Mouse (Mus musculus) MEL (cell line): ENCODE data around the gene Rapgef1. TPM values are rescaled to one million over a fixed set of nuclear protein-coding genes. Genes with fewer than 3 reads are reported as not detected.

Source experiments
- DNase-seq: peaks from one replicate; pipeline ENCODE4 v3.0.0; 2011; ENCODE audit warnings: low read depth, low spot score
- H3K27ac ChIP-seq: 2 replicates; pipeline ENCODE4 v1.5.1; 2012; ENCODE audit warnings: low read depth, mild to moderate bottlenecking, control low read depth, low read length, moderate library complexity; ENCODE audit not compliant: control insufficient read depth
- H3K27me3 ChIP-seq, 2 experiments: fragments of 150-350 bp in 1 of 2; sonication (generic) in 1 of 2; 2 replicates each; pipeline ENCODE4 v1.6.1; 2012; ENCODE audit warnings: low read length in 2 of 2, mild to moderate bottlenecking in 2 of 2, improper control_type of control experiment in 1 of 2, moderate library complexity in 1 of 2; ENCODE audit not compliant: insufficient read depth in 2 of 2, control insufficient read depth in 1 of 2
- H3K36me3 ChIP-seq, 2 experiments: 2 replicates each; pipeline ENCODE4 v1.6.1; 2012 to 2014; ENCODE audit warnings: low read length in 2 of 2, improper control_type of control experiment in 1 of 2, inconsistent platforms in 1 of 2, mild to moderate bottlenecking in 1 of 2; ENCODE audit not compliant: insufficient read depth in 2 of 2, control insufficient read depth in 1 of 2
- H3K4me1 ChIP-seq, 2 experiments: fragments of 150-350 bp in 1 of 2; sonication (generic) in 1 of 2; 2 replicates each; pipeline ENCODE4 v1.6.1; 2012; ENCODE audit warnings: low read length in 2 of 2, improper control_type of control experiment in 1 of 2, mild to moderate bottlenecking in 1 of 2; ENCODE audit not compliant: insufficient read depth in 2 of 2, control insufficient read depth in 1 of 2
- H3K4me3 ChIP-seq, 2 experiments: fragments of 150-350 bp in 1 of 2; sonication (generic) in 1 of 2; 2 replicates each; pipeline ENCODE4 v1.5.1; 2012; ENCODE audit warnings: low read depth in 2 of 2, low read length in 2 of 2, mild to moderate bottlenecking in 2 of 2, moderate library complexity in 2 of 2, control low read depth in 1 of 2, improper control_type of control experiment in 1 of 2; ENCODE audit not compliant: control insufficient read depth in 1 of 2, insufficient read depth in 1 of 2
- H3K79me2 ChIP-seq: 2 replicates; pipeline ENCODE4 v1.6.1; 2012; ENCODE audit warnings: mild to moderate bottlenecking, low read length, moderate library complexity; ENCODE audit not compliant: control insufficient read depth, poor library complexity, insufficient read depth
- H3K9ac ChIP-seq: 2 replicates; pipeline ENCODE4 v1.6.1; 2012; ENCODE audit warnings: low read depth, mild to moderate bottlenecking, control low read depth, low read length, moderate library complexity; ENCODE audit not compliant: control insufficient read depth, poor library complexity, severe bottlenecking
- H3K9me3 ChIP-seq: fragments of 150-350 bp; sonication (generic); replicated peaks from 2 replicates; pipeline ENCODE4 v1.6.1; 2012; ENCODE audit warnings: mild to moderate bottlenecking, low read length, improper control_type of control experiment, moderate library complexity; ENCODE audit not compliant: insufficient read depth
- E2F4 ChIP-seq: IDR thresholded peaks from 2 replicates; pipeline ENCODE4 v1.6.1; 2011; ENCODE audit warnings: low read depth, low read length, improper control_type of control experiment, borderline replicate concordance
- EP300 ChIP-seq, 2 experiments: IDR thresholded peaks; 2 replicates each; pipeline ENCODE4 v1.6.1; 2011; ENCODE audit warnings: improper control_type of control experiment in 2 of 2, low read length in 2 of 2, low read depth in 1 of 2, mild to moderate bottlenecking in 1 of 2
- JUND ChIP-seq: IDR thresholded peaks from 2 replicates; pipeline ENCODE4 v1.6.1; 2011; ENCODE audit warnings: low read depth, mild to moderate bottlenecking, improper control_type of control experiment, low read length
- MAX ChIP-seq: IDR thresholded peaks from 2 replicates; pipeline ENCODE4 v1.6.1; 2011; ENCODE audit warnings: low read length, improper control_type of control experiment
- TAL1 ChIP-seq: IDR thresholded peaks from 2 replicates; pipeline ENCODE4 v1.6.1; 2012; ENCODE audit warnings: mild to moderate bottlenecking, inconsistent platforms, low read length, moderate library complexity, mixed read lengths
- ZKSCAN1 ChIP-seq: IDR thresholded peaks from 2 replicates; pipeline ENCODE4 v1.6.1; 2012; ENCODE audit warnings: low read depth, mild to moderate bottlenecking, inconsistent platforms, low read length, improper control_type of control experiment, moderate library complexity
- ZNF384 ChIP-seq: IDR thresholded peaks from 2 replicates; pipeline ENCODE4 v1.6.1; 2012; ENCODE audit warnings: low read depth, mild to moderate bottlenecking, inconsistent platforms, low read length, improper control_type of control experiment
- polyA plus RNA-seq, 2 experiments: library from polyadenylated mRNA; stranded (reverse) in 1 of 2; unstranded in 1 of 2; fragments of >175 nt in 1 of 2; fragments of >200 nt in 1 of 2; gene quantifications; 2 replicates each; pipeline versions ENCODE4 v1.2.1 to v1.2.4; 2012; ENCODE audit warnings: low replicate concordance in 2 of 2, low read depth in 1 of 2; ENCODE audit not compliant: insufficient read length in 2 of 2, insufficient read depth in 1 of 2, missing spikeins in 1 of 2
- total RNA-seq: library from RNA; depleted of rRNA; stranded (reverse); fragments of 300-350 nt; gene quantifications from 2 replicates; pipeline ENCODE4 v1.2.3, GENCODE M21; 2012

Gene Rapgef1
- total and polyA plus RNA-seq, 3 experiments, result 57.2 to 88.3 (median 77.0) TPM

- TF ChIP-seq MAX (no peak), TAL1 (peak; percentile 38), EP300 (IDR thresholded peaks at IDR 0.05; ENCODE audit: low read depth in 1 of 2, low read length in 2 of 2) (peak in 1 of 2 experiments; percentile 58; a peak in 2 of 4 replicates), JUND (no peak)
- TF ChIP-seq, all 39 proteins: peak for 2
- no peaks in the 10 kb centered on the region for H3K9me3 ChIP-seq
- DNase-seq, result peak; percentile 78
- peak overlapping the region; percentile 43 for H3K9ac ChIP-seq
- H3K4me1 ChIP-seq, result peaks cover 7 to 56% of the 10 kb centered on the region in 2 experiments
- peaks cover 0 to 45% of the 10 kb centered on the region in 2 experiments; a peak in 2 of 4 replicates for H3K36me3 ChIP-seq
- peaks cover 90% of the 10 kb centered on the region for H3K79me2 ChIP-seq
- peak overlapping the region in 1 of 2 experiments; percentile 18; a peak in 2 of 4 replicates for H3K4me3 ChIP-seq
- H3K27me3 ChIP-seq, result no peaks in the 10 kb centered on the region
- H3K27ac ChIP-seq, result peak overlapping the region; percentile 78
These were observed 4.6 kb downstream of the Rapgef1 start for GRCm38 (mm10) chr2:29624091-29624608.

DNA sequence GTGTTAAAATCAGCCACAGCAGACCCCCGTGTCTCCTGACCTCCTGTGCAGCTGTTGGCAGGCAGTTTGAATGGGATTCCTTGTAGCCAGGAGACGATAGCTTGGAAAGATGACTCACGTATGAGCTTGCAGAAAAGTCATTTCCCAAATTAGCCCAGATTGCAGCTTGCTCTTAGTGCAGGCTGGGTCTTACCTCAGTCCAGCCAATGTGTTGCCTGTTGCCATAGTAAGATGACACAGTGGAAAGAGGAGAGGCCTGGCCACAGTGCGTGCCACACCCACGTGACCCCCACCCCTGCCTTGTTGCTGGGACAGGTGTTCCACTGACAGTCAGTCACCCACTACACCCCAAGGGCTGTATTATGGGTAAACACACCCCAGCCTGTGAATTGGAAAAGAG is 5.2 kb downstream of the Rapgef1 start:
- Histone ChIP-seq H3K9ac (peak overlapping the region; percentile 24), H3K4me3 (no peak overlapping the region), H3K27ac (peak overlapping the region; percentile 78)

GRCm38 (mm10) chr2:29625573-29626200 is 6.2 kb downstream of the Rapgef1 start:
- peaks cover 96% of the 10 kb centered on the region for H3K79me2 ChIP-seq
- H3K4me1 ChIP-seq, result peaks cover 7 to 60% of the 10 kb centered on the region in 2 experiments

More for the DNA sequence above, 5.2 kb downstream of the Rapgef1 start:
- Histone ChIP-seq H3K36me3 (peaks cover 0 to 45% of the 10 kb centered on the region in 2 experiments; a peak in 2 of 4 replicates), H3K27me3 (no peaks in the 10 kb centered on the region), H3K4me1 (peaks cover 7 to 56% of the 10 kb centered on the region in 2 experiments), H3K79me2 (peaks cover 95% of the 10 kb centered on the region), H3K9me3 (no peaks in the 10 kb centered on the region)
- TF ChIP-seq ZKSCAN1 (0 out of 2 replicates have a peak, but pooled peaks have one; percentile 6), MAX (no peak), E2F4 (no peak)
- DNase-seq, result no peak

More at GRCm38 (mm10) chr2:29625573-29626200, 6.2 kb downstream of the Rapgef1 start:
- no peak overlapping the region for H3K27ac ChIP-seq
- no peaks in the 10 kb centered on the region for H3K27me3 ChIP-seq
- DNase-seq, result no peak
- TF ChIP-seq ZNF384, result no peak
- peak; percentile 100 for TF ChIP-seq ZKSCAN1
- H3K9me3 ChIP-seq, result no peaks in the 10 kb centered on the region
- no peak overlapping the region for H3K4me3 ChIP-seq
- H3K9ac ChIP-seq, result no peak overlapping the region
- H3K36me3 ChIP-seq, result peaks cover 0 to 48% of the 10 kb centered on the region in 2 experiments; a peak in 2 of 4 replicates
